Mouse (Mus musculus) limb, embryonic 13.5 days (tissue): ENCODE data around the gene Spop. TPM values are rescaled to one million over a fixed set of nuclear protein-coding genes. Genes with fewer than 3 reads are reported as not detected.

Experiments used
- polyA plus RNA-seq: library from polyadenylated mRNA; unstranded; fragments of >200 nt; fragmentation: Nextera tagmentation; extraction: Ambion mirVana; gene quantifications from 2 replicates; pipeline ENCODE4 v1.2.1, GENCODE M21; 2015

Spop gene
- polyA plus RNA-seq, 1 experiment from 2014 or later = 156 TPM

Other genes starting within 250 kb of the Spop start
- gene Tac4, start 152.6 kb upstream of the Spop start, polyA plus RNA-seq = 0.15 and 0.27 TPM in 2 replicates
- 68.4 and 71.9 TPM in 2 replicates for gene Kat7, start 103.8 kb upstream of the Spop start, polyA plus RNA-seq
- 15.8 and 16.2 TPM in 2 replicates for gene Fam117a, start 77.1 kb upstream of the Spop start, polyA plus RNA-seq
- 121 and 127 TPM in 2 replicates for gene Slc35b1, start 29.4 kb upstream of the Spop start, polyA plus RNA-seq
- gene Nxph3, start 100.5 kb downstream of the Spop start, polyA plus RNA-seq = 0.98 and 1.1 TPM in 2 replicates
- gene Ngfr, start 173.7 kb downstream of the Spop start, polyA plus RNA-seq = 29.4 and 34.5 TPM in 2 replicates